Mouse (Mus musculus): Measurements from ENCODE around the gene Hpcal4.

DNA sequence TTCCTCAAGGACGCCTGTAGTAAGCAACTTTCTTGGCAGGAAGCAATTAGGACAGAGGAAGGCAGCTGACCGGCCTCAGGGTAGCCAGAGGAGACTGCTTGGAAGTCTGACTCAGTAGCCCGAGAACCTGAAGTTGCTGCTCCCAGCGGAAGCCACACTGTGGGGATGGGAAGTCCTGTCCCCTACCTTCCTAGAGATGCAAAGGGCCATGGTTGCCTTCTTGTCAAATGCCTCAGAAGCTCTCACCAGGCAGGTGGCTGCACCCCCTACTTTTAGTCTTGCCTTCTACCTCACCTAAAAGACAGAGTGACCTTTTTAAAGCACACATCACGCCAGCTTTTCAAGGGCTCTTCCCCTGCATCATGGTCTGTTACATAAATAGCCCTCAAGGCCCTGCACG, 13.7 kb downstream of the Hpcal4 start:
- TF ChIP-seq CTCF (IDR thresholded peaks at IDR 0.05; ENCODE audit: low read depth, low read length) (no peak), POLR2A (IDR thresholded peaks at IDR 0.05; ENCODE audit: insufficient read depth, low read length) (no peak)
